Mouse (Mus musculus) bone marrow macrophage, adult 2 months (primary cell): ENCODE measurements around the gene Rab4a.

Experiments
- CTCF ChIP-seq: IDR thresholded peaks from 2 replicates; pipeline ENCODE4 v1.5.1; 2012; ENCODE audit warnings: low read depth, mild to moderate bottlenecking, low read length, moderate library complexity
- POLR2A ChIP-seq: IDR thresholded peaks from 2 replicates; pipeline ENCODE4 v1.6.1; 2012; ENCODE audit warnings: mild to moderate bottlenecking, low read depth, low read length, borderline replicate concordance

DNA sequence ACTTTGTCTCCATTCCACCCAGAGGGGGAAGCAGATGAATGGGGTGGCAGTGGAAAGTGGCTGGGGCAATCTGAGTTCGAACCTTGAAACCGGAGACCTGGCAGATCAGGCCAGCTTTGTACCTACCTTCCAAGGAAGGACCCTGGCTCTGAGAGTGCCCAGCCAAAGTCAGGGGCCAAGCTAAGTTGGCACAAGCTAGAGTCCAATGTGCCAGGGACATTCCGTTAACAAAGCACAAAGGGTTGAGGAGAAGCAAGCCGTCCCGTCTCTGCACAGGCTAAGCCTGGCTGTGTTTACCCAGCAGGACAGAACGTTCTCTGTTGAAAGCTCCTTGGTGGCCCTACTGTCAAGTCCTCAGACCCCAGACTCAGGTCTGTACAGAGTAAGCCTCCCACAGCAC lies 19.6 kb upstream of the Rab4a start:
- TF ChIP-seq POLR2A: no peak
- TF ChIP-seq CTCF: no peak
